Mouse (Mus musculus): ENCODE results near the gene Tuba1b.
"Not testable (repeated sequence)": the region's sequence is repeated elsewhere in the genome, so short reads cannot be mapped to it uniquely, and the experiment has no call there.

Tuba1b gene

DNA sequence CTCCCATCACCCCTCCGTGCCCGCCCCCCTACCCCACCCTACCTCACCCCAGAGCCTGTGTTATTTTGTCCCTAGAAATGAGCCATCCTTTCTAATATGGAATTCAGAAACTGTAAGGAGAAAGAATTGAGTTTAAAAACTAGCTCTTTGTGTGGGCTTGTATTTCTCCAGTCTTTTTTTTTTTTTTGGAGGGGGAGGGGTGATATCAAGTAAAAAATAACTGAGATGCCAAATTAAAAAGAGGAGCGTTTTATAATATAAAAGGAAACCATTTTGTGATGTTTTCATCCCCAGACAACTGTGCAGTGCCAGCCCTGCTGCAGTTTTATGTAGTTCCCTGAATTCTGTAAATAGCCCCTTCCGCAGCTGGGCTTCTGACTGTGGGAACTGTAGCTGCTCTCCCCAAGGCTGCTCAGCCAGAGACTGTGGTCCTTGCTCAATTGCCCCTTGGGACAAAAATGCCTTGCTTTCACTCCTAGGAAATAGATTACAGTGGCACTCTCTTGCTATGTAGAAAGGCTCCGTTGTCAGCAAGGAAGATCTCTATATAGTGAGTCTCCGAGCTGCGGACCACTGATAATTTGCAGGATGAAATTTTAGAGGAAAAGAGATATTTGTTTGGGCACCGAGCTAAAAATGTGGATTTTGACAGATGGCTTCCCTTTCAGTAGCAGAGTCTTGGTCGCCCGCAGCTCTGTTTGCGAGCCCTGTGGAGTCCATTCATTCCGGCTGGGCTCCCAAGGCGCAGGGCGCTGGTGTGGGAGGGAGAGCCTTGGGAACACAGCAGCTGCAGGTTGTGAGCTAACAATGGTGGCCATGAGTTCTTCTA is 20.3 kb upstream of the Tuba1b start:
- DNase-seq (ENCODE audit: low spot score): no peak

DNA sequence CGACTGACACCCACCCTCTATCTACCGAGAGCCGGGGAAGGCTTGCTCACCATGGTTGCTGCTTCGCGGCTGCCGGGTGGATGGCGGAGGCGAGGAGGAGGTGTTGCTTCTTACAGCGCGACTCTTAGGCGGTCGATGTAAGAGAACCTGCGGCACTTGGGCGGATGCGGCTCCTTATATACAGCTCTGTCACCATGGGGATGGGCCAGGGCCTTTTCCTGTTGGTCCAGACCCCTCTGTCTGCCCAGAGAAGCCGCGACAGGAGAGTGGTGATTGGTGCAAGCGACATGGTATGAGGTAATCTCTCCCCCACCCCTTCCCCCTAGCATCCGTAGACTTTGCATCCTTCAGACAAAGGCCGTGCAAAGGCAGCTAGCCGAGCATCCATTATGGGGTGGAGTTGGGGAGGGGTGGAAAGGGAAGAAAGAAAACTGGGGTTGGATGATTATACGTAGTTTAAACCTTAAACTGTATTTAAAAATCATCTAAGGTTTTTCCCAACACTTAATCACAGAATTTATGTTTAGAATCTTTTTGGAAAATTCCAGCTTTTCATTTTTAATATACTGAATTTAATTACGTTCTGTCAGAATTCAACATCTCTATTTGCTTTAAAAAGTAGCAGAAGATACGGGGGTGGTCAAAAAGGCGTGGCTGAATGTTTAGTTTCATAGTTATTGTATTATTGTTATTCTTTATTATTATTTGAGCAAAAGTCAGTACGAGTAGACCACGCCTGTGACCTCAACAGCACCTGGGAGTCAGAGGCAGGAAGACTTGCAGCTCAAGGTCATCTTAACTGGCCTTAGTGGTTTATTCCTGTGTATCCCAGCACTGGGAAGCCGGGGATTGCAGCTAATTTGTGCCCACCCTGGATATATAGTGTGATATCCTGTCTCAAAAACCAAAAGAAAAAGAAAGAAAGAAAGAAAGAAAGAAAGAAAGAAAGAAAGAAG is 19.3 kb upstream of the Tuba1b start, which contains the start of the genes Gm49450 and Tuba1a:
Gm49450 (minus strand) TSS at position 151 of the 956 bp plus-strand sequence.
Tuba1a (minus strand) TSS at position 303 of the 956 bp plus-strand sequence.
- DNase-seq (ENCODE audit: low spot score): peak; percentile 72

DNA sequence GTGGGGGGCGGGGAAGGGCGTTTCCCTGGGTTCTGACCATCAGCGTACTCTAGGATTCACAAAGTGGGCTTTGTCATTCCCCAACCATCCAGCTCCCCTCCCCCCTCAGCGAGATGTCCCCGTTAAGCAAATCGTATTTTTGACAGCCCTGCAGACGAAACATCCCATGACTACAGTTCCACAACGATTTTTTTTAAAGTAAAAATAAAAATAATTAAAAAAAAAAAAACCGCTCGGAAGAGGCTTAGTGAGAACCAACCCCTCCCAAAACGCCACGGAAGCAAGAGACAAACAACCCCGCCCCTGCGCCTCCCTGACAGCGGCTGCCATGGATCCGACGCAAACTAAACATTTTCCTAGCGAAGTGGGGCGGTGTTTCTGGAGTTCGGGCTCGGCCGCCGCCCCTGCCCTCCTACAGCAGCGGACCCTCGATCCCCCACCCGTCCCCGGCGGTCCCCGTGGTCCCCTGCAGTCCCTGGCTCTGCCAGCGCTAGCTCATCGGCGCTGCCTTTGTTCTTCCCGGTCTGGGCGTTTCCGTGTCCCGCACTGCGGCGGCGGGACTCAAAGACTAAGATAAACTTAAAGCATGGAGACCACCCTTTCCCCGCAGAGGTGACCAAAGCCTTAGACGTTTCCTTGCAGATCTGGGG is 18.5 kb upstream of the Tuba1b start:
- peak; percentile 46 for DNase-seq (ENCODE audit: low spot score)

DNA sequence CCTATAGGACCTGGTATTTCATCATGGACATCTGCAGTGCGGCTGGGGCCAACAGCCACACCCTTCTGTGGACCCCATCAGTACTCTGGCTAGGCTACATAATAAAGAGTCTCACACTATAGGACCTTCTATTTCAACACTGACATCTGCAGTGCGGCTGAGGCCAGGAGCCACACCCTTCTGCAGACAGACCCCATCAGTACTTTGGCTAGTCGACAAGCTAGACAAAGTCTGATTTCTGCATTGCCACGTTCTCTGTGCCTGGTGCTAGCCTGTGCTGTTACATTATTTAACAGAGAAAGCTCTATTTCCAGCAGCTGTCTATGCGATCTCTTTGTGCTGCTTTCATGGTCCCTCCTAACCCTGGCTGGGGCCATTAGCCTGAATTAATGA is 17.7 kb upstream of the Tuba1b start:
- DNase-seq (ENCODE audit: low spot score): no peak

DNA sequence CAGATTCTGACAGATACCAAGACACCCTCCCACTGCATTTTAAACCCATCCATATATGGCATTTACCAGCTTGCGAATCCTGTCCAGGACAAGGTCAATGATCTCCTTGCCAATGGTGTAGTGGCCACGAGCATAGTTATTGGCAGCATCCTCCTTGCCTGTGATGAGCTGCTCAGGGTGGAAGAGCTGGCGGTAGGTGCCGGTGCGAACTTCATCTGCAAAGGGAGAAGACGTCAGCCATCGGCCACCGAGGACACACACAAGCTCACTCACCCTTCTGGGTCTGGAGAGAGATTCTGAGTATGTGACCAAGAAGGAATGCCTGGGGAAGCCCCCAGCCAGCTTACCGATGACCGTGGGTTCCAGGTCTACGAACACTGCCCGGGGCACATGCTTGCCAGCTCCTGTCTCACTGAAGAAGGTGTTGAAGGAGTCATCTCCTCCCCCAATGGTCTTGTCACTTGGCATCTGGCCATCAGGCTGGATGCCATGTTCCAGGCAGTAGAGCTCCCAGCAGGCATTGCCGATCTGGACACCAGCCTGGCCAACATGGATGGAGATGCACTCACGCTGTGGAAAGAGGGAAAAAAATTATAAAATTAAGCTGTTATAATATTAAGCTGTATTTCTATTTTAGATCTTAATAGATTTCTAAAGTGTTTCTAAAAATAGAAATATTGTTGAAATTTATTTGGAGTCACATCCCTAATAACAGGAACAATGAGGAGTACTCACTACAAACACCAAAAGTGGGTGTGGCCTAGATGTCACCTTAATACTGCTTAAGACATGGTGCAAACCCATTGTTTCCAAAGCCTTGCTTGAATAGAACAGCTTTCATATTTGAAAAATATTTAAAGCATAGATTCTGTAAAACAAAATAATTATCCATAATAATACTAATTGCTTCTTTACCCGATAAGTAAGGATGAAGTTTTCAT is 17.0 kb upstream of the Tuba1b start:
- DNase-seq (ENCODE audit: low spot score): not testable (repeated sequence)

DNA sequence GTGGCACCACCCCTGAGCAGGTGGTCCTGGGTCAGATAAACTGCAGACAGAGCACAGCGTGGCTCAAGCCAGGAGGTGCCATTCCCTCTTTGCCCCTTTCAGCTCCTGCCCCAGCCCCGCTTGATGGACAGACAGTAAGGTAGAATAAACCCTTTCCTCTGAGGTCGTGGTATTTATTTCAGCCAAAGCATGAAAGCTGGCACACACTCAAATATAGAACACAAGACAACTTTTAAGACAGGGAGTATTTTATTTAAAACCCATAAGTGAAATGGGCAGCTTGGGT is 15.2 kb upstream of the Tuba1b start:
- DNase-seq (ENCODE audit: low spot score): no peak

DNA sequence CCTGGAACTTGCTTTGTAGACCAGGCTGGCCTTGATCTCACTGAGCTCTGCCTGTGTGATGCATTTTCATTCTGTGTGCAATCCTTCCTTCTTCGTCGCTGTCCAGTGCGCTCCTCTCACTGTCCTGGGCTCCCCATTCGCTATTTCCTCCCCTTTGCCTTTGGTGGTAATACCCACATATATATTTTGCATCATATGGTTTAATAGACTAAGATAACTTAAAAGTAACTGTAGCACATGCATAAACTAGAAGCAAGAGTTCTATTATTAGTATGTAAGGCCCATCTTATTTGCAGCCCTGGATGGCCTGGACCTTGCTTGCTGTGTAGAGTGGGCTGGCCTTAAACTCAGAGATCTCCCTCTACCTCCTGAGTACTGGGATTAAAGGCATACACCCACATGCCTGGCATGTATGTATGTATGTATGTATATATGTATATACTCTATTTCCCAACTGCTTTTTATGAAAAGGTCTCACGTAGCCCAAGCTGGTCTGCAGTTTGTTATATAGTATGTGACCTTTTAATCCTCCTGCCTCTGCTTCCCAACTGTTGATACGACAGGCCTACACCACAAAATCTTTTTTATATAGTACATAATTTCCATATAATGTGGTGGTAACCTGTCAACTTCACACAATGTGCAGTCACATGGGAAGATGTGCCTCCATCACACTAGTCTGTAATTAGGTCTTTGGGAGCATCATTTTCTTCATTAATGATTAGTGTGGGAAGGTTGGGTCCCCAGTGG is 14.7 kb upstream of the Tuba1b start:
- no peak for DNase-seq (ENCODE audit: low spot score)

DNA sequence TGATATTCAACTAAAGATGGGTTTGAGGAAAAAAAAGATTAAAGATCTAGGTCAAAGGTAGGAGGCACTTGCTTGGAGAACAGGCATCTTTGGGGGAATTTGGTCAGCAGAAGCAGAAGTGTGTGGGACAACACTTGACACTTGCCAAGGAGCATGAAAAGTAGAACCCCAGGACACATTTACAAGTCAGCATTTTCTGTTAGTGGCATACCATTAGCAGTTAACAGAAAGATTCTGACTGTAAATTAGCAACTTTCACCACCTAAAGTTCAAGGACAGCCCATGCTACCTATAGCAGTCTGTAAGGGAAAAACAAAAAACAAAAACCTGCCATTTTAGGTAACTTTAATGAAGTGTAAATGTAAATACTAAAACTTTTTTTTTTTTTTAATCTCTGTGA is 14.0 kb upstream of the Tuba1b start:
- DNase-seq (ENCODE audit: low spot score): no peak

DNA sequence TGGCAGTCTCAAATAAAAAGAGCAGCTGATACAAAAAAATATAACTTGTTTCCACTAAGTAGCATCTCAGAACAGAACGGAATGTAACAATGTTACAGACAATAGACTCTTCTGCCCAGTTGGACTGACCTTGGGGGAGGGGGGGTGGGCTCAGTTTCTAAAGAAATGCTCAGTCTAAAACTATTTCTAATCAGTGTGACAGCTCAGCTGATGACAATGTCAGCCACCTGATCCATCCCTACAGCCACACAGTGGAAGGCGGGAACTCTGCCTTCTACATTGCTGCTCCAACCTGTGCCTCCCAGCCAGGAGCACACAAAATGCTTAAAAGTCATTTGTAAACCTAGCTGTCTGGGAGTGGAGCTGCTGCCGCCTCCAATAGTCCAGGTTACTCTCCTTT is 13.5 kb upstream of the Tuba1b start:
- no peak for DNase-seq (ENCODE audit: low spot score)

DNA sequence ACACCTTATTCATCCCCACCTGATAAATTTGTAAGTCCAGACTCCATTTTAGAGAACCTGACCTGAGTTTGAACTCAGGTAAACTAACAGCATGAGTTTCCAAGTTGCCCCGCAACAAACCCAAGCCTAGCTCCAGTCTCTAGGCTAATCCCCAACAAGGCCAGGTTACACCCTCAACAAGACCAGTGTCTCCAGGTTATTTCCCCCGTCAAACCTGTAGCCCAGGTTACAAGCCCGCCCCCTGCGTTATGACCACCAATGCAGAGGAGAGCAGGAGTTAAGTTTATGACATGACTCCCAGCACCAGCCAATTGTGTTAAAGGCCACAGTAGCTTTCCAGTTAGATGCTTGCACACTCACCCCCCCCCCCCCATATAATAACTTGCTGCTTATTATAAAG is 8.8 kb upstream of the Tuba1b start:
- DNase-seq (ENCODE audit: low spot score): no peak

DNA sequence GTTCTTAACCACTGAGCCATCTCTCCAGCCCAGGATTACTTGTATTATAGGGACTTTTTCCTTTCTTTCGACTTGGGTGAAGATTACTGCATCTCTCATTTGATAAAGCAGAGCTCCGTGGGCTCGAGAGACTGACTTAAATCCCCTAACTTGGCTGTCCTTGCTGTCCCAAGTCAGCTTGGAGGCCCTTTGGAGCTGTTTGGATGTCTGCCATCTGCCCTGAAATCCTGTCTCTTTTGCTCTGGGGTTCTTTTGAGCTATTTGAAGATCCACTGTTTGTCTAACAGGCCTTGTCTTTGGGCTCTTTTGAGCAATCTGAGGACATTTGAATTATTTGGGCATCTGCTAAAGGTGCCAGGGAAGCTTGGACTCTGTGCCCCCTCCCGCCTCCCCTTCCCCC is 7.7 kb upstream of the Tuba1b start:
- DNase-seq (ENCODE audit: low spot score): no peak

DNA sequence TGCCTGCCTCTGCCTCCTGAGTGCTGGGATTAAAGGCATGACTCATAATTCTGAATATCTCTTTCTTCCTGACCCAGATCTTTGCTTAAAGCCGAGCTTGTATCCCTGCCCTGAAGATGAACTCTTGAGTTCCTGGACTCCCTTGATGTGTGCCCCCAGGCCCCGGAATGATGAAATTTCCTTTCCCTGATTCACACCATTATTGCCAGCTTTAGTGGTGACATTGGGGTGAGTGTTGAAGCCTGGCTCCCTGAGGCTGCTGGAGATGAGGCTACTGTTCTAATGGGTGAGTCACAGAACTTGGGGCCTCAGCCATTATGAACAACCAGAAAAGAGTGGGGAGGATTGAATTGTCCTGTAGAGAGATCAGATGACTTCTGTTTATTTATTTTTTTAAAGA is 7.2 kb upstream of the Tuba1b start:
- DNase-seq (ENCODE audit: low spot score): no peak

DNA sequence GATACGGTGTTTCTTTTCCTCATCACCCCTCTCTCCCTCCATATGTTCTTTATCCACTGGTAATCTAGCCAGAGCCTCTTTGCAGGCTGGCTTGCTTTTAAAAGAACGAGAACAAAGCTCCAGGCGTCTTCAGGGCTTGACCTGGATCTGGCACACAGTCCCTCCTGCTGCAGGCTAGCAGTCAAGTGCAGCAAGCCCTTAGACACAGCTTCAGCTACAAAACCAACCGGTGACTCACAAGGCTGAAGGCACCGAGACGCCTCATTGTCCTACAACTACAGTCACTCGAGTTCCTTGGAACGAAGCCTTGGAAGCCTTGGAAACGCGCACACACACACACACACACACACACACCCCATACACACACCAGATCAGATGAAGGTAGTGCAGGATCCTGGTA is 6.5 kb upstream of the Tuba1b start:
- no peak for DNase-seq (ENCODE audit: low spot score)

DNA sequence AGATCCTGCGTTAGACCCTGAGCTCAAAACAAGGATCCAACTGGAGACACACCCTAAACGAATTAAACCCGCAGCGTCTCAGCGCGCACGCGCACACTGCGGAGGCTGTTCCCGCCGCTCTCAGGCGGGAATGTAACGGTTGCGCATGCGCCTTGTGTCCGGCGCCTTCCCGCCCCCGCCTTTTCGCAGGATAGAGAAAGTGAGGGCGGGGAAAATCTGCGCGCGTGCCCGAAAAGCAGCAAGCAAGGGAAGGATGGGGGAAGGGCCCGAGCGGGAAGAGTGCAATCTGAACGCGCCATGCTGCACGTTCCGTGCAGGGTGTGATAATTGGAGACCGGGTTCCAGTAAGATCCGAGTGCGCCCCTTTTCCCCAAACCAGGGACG is 540 bp downstream of the Tuba1b start:
- peak; percentile 93 for DNase-seq (ENCODE audit: low spot score)

DNA sequence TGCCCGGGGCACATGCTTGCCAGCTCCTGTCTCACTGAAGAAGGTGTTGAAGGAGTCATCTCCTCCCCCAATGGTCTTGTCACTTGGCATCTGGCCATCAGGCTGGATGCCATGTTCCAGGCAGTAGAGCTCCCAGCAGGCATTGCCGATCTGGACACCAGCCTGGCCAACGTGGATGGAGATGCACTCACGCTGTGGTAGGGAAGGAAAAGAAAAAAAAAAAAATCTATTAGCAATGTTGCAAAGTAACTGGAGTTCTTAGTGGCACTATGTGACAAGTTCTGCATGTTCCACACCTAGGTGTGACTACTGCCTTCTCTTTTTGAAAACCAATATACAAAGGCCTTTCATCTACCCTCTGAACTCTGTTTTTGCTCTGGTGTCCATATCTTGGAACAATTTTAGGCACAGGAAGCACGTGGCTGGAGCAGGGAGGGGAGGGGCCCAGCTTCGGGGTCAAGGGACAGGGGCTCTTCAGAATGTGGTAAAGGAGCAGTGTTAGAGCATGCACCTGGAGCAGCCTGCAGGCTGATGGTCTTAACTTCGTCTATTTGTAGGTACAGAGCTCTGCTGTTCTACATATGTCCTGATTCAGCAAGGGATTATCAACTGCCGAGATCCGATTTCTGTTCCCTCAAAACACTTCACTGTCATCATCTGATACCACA is 1.2 kb downstream of the Tuba1b start:
- DNase-seq (ENCODE audit: low spot score): not testable (repeated sequence)

DNA sequence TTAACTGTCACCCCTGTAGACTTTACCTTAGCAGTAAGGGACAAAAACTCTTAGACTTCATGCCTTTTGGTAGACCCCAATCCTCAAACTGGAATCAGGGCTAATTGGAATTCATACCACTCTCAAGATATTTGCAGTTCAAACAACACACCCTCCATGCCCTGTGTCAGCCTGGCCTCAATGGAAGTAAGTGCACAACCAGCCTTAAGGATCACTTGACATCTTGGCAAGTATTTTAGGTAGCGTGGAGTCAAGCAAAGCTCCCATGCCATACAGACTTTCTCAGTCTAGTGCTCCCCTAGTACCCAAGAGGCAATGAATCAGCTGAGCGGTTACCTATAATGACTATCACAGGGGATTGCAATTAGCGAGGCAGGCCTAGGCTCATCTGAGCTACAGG is 3.4 kb downstream of the Tuba1b start:
- no peak for DNase-seq (ENCODE audit: low spot score)

DNA sequence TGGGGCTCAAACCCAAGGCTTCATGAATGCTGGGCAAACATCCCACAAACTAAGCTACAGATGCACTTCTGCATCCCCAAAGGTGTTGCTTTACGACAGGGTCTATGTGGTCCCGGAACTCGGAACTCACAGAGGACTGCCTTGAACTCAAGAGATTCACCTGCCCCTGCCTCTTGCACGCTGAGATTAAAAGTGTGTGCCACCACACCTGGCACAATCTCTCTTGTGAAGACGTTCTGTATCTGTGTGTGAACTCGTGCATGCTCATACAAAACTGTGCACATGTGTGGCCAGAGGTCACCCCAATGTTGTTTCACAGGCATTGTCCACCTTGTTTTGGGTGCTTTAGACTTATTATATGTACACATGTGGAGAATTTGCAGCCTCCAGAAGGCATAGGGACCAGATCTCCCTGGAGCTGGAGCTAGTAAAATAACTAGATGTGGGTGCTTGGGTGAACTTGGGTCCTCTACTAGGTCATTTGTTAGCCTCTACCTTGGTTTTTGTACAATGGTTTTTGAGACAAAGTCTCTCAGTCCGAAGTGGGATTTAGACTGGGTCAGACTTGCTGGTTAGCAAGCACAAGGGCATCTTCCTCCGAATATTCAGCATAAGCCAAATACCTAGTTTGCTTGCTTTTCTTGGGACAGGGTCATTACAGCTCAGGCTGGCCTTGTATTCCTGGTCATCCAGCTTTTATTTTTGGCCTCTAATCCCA is 4.2 kb downstream of the Tuba1b start:
- no peak for DNase-seq (ENCODE audit: low spot score)

DNA sequence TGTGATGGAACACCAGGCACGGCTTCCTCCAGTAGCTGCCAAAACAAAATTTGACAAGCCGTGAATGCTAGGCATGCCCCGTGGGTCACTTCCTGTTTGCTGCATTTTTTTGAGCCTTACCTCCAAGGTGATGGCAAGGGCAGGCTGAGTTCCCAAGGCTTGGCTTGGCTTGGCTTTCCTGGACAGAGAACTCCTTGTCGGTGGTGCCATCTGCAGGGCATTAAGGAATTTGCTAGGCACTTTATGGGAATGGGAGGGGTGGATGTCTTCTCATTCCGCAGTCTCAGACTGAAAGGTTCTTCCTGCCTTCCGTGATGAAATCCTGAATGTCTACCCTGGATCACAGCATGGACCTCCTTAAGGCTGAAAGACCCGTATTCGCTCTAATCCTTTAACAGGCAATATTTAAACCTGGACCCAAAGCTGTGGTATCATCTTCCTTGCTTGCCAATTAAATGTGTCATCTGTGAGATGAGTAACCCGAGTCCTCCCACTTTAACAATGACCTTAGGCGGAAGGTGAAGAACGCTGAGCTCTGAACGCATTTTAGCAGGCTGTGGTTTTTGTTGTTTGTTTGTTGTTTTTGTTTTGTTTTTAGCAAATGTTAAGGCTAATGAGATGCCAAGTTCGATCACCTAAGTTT is 5.6 kb downstream of the Tuba1b start:
- peak; percentile 45 for DNase-seq (ENCODE audit: low spot score)

DNA sequence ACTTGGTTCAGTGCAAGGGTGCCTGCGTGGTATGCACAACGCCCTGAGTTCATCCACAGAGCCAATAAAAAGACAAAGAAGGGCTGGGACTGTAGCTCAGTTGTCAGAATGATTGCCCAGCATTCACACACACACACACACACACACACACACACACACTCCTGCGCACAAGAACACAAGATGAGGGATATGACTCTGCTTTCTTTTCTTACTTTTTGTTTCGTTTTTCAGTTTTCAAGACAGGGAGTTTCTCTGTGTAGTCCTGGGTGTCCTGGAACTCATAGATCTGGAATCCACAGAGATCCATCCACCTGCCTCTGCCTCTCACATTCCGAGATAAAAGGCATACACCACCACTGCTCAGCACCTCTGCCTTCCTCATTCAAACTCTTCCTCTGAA is 6.8 kb downstream of the Tuba1b start:
- DNase-seq (ENCODE audit: low spot score): no peak

Measured in urinary bladder, postnatal 25 days (tissue).